Mouse (Mus musculus): ENCODE measurements around the gene Rai2. TPM values are rescaled to one million over a fixed set of nuclear protein-coding genes. Genes with fewer than 3 reads are reported as not detected.

Rai2 gene
- polyA plus RNA-seq (2011; ENCODE audit: insufficient read depth, insufficient read length, low replicate concordance, missing spikeins) = not detected in 2 replicates

DNA sequence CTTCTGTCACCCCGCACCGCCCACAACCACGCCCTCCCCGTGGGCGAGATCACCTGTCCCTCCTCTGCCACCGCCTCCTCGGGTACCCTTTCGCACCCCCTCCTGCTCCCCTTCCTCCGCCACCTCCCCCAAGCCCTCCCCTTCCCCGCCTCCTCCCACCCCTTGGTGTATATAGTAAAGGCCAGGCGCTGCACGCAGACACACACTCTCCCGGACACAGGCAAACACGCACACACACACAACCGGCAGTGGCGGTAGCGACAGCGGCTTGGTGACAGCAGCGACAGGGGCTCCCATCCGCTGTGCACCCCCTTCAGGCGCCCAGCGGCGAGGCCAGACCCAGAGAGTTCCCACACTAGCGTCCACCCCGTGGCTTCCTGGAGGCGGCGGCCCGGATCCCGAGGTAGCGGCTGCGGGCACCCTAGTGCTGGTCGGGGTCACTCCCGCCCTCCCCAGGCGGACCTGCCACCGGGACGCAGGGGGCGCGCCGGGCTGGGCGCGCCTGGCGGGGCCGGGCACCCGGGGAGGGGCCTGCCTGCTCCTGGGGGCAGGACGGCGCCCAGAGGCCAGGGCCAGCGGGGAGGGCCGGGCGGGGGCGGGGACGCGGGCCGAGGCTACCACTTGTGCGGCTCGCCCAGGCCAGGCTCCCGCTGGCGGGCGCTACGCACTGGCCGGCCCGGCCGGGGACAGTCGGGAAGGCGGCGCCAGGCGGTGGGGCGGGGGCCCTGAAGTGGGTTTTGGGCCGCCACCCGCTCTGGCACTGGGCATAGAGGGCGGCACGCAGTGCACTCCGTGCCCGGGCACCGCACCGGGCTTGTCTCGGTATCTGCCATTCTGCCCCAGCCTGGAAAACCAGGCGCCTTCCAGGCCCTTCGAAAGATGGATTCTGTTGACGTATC lies at the start of gene Rai2:
TSS of gene Rai2 (plus strand) at position 205 of the 899 bp plus-strand sequence.
- Histone ChIP-seq H3K4me3 (replicated peaks; ENCODE audit: control insufficient read depth, low read depth, low read length) (peak within 1 kb of the TSS; percentile 22), H3K4me1 (ENCODE audit: control insufficient read depth, insufficient read depth, low read length) (no peaks in the 10 kb centered on the region), H3K27ac (ENCODE audit: control insufficient read depth, insufficient read depth, low read depth, low read length, poor library complexity) (no peak within 1 kb of the TSS)
- no peak for TF ChIP-seq POLR2A (IDR thresholded peaks at IDR 0.05; ENCODE audit: borderline replicate concordance, control insufficient read depth, low read depth, low read length)
- TF ChIP-seq CTCF (IDR thresholded peaks at IDR 0.05; ENCODE audit: control insufficient read depth, insufficient read depth, low read length) = no peak
- WGBS = 17% methylated on average over 72 of the region's 79 CpGs

- H3K4me3 ChIP-seq (replicated peaks; ENCODE audit: control insufficient read depth, low read depth, low read length) = no peak overlapping the region
- no peak overlapping the region for H3K27ac ChIP-seq (ENCODE audit: control insufficient read depth, insufficient read depth, low read depth, low read length, poor library complexity)
- H3K4me1 ChIP-seq (ENCODE audit: control insufficient read depth, insufficient read depth, low read length) = no peaks in the 10 kb centered on the region
- TF ChIP-seq CTCF (IDR thresholded peaks at IDR 0.05; ENCODE audit: control insufficient read depth, insufficient read depth, low read length) (no peak), POLR2A (IDR thresholded peaks at IDR 0.05; ENCODE audit: borderline replicate concordance, control insufficient read depth, low read depth, low read length) (no peak)
- 71% methylated on average over 3 of the region's 3 CpGs for WGBS
Measured at GRCm38 (mm10) chrX:161689336-161689735, 27.5 kb upstream of the Rai2 start.

GRCm38 (mm10) chrX:161716503-161716864 lies 385 bp upstream of the Rai2 start:
- H3K4me1 ChIP-seq (ENCODE audit: control insufficient read depth, insufficient read depth, low read length) = no peaks in the 10 kb centered on the region
- TF ChIP-seq POLR2A (IDR thresholded peaks at IDR 0.05; ENCODE audit: borderline replicate concordance, control insufficient read depth, low read depth, low read length) (no peak), CTCF (IDR thresholded peaks at IDR 0.05; ENCODE audit: control insufficient read depth, insufficient read depth, low read length) (no peak)
- no peak overlapping the region for H3K27ac ChIP-seq (ENCODE audit: control insufficient read depth, insufficient read depth, low read depth, low read length, poor library complexity)
- H3K4me3 ChIP-seq (replicated peaks; ENCODE audit: control insufficient read depth, low read depth, low read length) = no peak overlapping the region
- 28% methylated on average over 5 of the region's 9 CpGs for WGBS

DNA sequence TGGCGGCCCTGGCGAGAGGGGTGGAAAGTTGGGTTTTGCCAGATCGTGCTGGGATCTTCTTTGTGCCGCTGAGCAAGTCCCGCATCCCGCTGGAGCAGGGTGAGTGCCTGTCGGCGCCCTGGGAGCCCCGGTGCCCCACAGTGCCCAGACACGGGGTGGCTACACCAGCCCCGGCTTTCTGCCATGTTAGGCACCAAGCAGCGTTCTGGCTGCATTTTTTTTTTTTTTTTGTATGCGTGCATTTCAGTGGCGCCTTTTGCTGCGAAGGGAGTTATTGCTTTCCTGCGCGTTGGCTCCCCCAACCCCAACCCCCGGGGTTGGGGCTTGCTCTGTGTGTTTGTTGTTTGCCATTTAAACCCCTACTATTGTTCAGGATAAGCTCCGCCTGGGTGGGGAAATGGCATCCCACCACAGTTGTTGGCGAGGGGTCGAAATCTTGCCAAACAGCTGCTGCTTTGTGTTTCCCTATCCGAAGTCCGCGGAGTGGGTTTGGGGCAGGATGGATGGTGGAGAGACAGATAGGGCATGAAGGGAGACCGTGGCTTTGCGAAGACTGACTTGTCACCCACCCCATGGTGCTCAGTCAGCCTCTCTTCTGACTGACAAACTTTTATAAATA lies 1.0 kb downstream of the Rai2 start:
- TF ChIP-seq POLR2A (IDR thresholded peaks at IDR 0.05; ENCODE audit: borderline replicate concordance, control insufficient read depth, low read depth, low read length) (no peak), CTCF (IDR thresholded peaks at IDR 0.05; ENCODE audit: control insufficient read depth, insufficient read depth, low read length) (no peak)
- Histone ChIP-seq H3K4me3 (replicated peaks; ENCODE audit: control insufficient read depth, low read depth, low read length) (no peak overlapping the region), H3K27ac (ENCODE audit: control insufficient read depth, insufficient read depth, low read depth, low read length, poor library complexity) (no peak overlapping the region), H3K4me1 (ENCODE audit: control insufficient read depth, insufficient read depth, low read length) (no peaks in the 10 kb centered on the region)
- whole genome bisulfite sequencing = 15% methylated on average over 26 of the region's 26 CpGs

DNA sequence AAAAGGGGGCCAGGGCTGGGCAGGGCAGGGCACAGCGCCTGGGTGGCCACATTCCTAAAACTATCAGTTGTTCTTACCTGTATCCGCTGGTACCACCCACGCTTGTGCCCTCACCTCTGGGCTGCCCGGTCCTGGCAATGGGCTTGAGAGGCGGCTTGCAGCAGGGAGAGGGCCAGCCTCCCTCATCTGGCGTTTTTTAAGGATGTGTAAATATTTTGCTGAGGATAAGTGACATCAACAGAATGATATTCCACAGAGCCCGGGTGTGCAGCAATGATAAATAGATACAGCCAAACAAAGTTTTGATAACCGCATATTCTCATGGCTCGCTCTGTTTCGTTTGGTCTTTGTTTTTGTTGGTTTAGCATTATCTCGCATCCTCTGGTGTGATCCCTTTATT lies 1.7 kb downstream of the Rai2 start:
- Histone ChIP-seq H3K4me3 (replicated peaks; ENCODE audit: control insufficient read depth, low read depth, low read length) (no peak overlapping the region), H3K4me1 (ENCODE audit: control insufficient read depth, insufficient read depth, low read length) (no peaks in the 10 kb centered on the region), H3K27ac (ENCODE audit: control insufficient read depth, insufficient read depth, low read depth, low read length, poor library complexity) (no peak overlapping the region)
- 56% methylated on average over 11 of the region's 11 CpGs for WGBS
- no peak for TF ChIP-seq POLR2A (IDR thresholded peaks at IDR 0.05; ENCODE audit: borderline replicate concordance, control insufficient read depth, low read depth, low read length)
- no peak for TF ChIP-seq CTCF (IDR thresholded peaks at IDR 0.05; ENCODE audit: control insufficient read depth, insufficient read depth, low read length)

DNA sequence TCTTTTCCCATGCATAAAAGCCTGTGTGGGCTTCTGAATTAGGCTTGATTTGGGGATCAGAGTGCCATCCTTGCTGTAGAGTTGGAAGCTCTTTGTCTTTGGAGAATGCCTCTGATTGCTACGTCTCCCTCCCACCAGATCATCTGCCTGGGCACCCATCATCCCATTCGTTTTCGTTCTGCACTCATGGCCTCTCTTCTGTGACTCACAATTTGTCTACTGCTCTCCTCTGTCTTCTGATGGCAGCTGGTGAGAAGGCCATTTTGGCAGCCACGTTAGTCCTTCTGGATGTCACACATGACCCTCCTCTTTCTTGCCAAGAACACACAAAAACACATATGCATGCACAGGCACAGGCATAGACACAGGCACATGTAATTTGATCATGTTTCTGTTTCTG lies 4.2 kb downstream of the Rai2 start:
- TF ChIP-seq POLR2A (IDR thresholded peaks at IDR 0.05; ENCODE audit: borderline replicate concordance, control insufficient read depth, low read depth, low read length) (no peak), CTCF (IDR thresholded peaks at IDR 0.05; ENCODE audit: control insufficient read depth, insufficient read depth, low read length) (no peak)
- no peak overlapping the region for H3K27ac ChIP-seq (ENCODE audit: control insufficient read depth, insufficient read depth, low read depth, low read length, poor library complexity)
- WGBS = 61% methylated on average over 4 of the region's 4 CpGs
- H3K4me1 ChIP-seq (ENCODE audit: control insufficient read depth, insufficient read depth, low read length) = no peaks in the 10 kb centered on the region
- no peak overlapping the region for H3K4me3 ChIP-seq (replicated peaks; ENCODE audit: control insufficient read depth, low read depth, low read length)

- Histone ChIP-seq H3K4me1 (ENCODE audit: control insufficient read depth, insufficient read depth, low read length) (no peaks in the 10 kb centered on the region), H3K27ac (ENCODE audit: control insufficient read depth, insufficient read depth, low read depth, low read length, poor library complexity) (no peak overlapping the region), H3K4me3 (replicated peaks; ENCODE audit: control insufficient read depth, low read depth, low read length) (no peak overlapping the region)
- TF ChIP-seq POLR2A (IDR thresholded peaks at IDR 0.05; ENCODE audit: borderline replicate concordance, control insufficient read depth, low read depth, low read length) = no peak
- no peak for TF ChIP-seq CTCF (IDR thresholded peaks at IDR 0.05; ENCODE audit: control insufficient read depth, insufficient read depth, low read length)
- 60% methylated on average over 9 of the region's 9 CpGs for WGBS
Measured at GRCm38 (mm10) chrX:161723391-161723808, 6.5 kb downstream of the Rai2 start.

DNA sequence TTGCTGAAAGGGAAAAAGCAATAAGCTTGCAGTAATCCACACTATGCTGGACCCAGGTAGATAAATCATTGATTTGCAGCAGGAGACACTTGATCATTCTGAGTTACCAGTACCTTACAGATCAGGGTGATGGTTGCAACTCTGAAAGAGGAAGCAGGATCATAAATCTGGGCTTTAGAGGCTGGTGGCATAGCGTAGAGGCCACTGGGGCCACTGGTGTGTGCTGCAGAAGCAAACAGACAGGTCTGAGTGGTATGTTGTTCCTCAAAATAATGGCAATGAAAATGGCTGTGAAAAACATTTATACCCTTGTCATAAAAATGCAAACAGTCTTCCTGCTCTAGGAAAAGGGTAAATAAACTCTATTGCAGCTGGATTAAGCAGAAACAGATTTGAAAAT lies 9.4 kb downstream of the Rai2 start:
- Histone ChIP-seq H3K4me3 (replicated peaks; ENCODE audit: control insufficient read depth, low read depth, low read length) (no peak overlapping the region), H3K4me1 (ENCODE audit: control insufficient read depth, insufficient read depth, low read length) (no peaks in the 10 kb centered on the region)
- WGBS = 28% methylated on average over 1 of the region's 1 CpGs

More for the DNA sequence above, 9.4 kb downstream of the Rai2 start:
- TF ChIP-seq CTCF (IDR thresholded peaks at IDR 0.05; ENCODE audit: control insufficient read depth, insufficient read depth, low read length) = no peak
- TF ChIP-seq POLR2A (IDR thresholded peaks at IDR 0.05; ENCODE audit: borderline replicate concordance, control insufficient read depth, low read depth, low read length) = no peak
- no peak overlapping the region for H3K27ac ChIP-seq (ENCODE audit: control insufficient read depth, insufficient read depth, low read depth, low read length, poor library complexity)
